Mouse (Mus musculus) liver, embryonic 15.5 days (tissue): ENCODE measurements around the gene Hecw1. TPM values are rescaled to one million over a fixed set of nuclear protein-coding genes. Genes with fewer than 3 reads are reported as not detected.

Experiments used
- polyA plus RNA-seq: library from polyadenylated mRNA; unstranded; fragments of >200 nt; fragmentation: Nextera tagmentation; extraction: Ambion mirVana; gene quantifications from 2 replicates; pipeline ENCODE4 v1.2.1, GENCODE M21; 2015

Hecw1 gene
- polyA plus RNA-seq, 1 experiment from 2014 or later, result 0.10 TPM

Other genes starting within 250 kb of the Hecw1 start
- gene Mrpl32, start 89.9 kb upstream of the Hecw1 start, polyA plus RNA-seq, result 51.9 and 61.8 TPM in 2 replicates
- 113 and 125 TPM in 2 replicates for gene Psma2, start 90.0 kb upstream of the Hecw1 start, polyA plus RNA-seq
- gene AW209491, start 106.9 kb upstream of the Hecw1 start, polyA plus RNA-seq, result 8.9 and 9.5 TPM in 2 replicates